Mouse (Mus musculus): Measurements from ENCODE around the gene Pcsk5. TPM values are rescaled to one million over a fixed set of nuclear protein-coding genes. Genes with fewer than 3 reads are reported as not detected.

Pcsk5 gene
- polyA plus RNA-seq, 1 experiment from 2014 or later = 1.2 TPM

DNA sequence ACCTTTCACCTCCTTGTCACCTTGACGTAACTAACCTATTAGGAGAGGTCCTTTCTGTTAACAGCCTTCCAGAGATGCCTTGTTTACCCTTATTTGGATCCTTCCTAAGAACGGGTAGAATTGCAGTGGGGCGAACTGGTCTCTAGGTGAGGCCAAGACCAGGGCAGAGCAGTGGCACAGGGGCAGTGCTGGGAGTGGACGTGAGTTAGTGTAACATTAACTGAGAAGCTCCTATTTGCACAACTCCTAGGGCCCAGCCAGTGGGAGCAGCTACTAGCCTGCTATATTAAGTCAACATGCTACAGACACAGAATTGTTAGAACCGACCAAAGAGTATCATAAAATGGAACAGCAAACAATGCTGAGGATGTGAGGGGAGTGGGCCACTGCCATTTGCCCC, 30.8 kb downstream of the Pcsk5 start:
- no peaks in the 10 kb centered on the region for H3K9me3 ChIP-seq (replicated peaks)
- H3K9ac ChIP-seq = no peak overlapping the region
- H3K4me2 ChIP-seq = no peak overlapping the region
- 58% methylated on average over 5 of the region's 5 CpGs for WGBS (ENCODE audit: insufficient replicate concordance)
- no peaks in the 10 kb centered on the region for H3K27me3 ChIP-seq
- H3K4me1 ChIP-seq (replicated peaks) = no peaks in the 10 kb centered on the region
- H3K36me3 ChIP-seq = no peaks in the 10 kb centered on the region
- DNase-seq (no peak), ATAC-seq (ENCODE audit: low read depth) (peak; percentile 80)
- no peak overlapping the region for H3K4me3 ChIP-seq (replicated peaks)
- H3K27ac ChIP-seq = no peak overlapping the region

- Histone ChIP-seq H3K36me3 (no peaks in the 10 kb centered on the region), H3K27me3 (no peaks in the 10 kb centered on the region), H3K27ac (no peak overlapping the region), H3K4me3 (replicated peaks) (no peak overlapping the region), H3K4me1 (replicated peaks) (no peaks in the 10 kb centered on the region), H3K9ac (no peak overlapping the region), H3K4me2 (no peak overlapping the region), H3K9me3 (replicated peaks) (no peaks in the 10 kb centered on the region)
- no peak for ATAC-seq (ENCODE audit: low read depth)
- no peak for DNase-seq
- 43% methylated on average over 1 of the region's 1 CpGs for WGBS (ENCODE audit: insufficient replicate concordance)
These were observed 36.6 kb downstream of the Pcsk5 start for GRCm38 (mm10) chr19:17800798-17801197.

DNA sequence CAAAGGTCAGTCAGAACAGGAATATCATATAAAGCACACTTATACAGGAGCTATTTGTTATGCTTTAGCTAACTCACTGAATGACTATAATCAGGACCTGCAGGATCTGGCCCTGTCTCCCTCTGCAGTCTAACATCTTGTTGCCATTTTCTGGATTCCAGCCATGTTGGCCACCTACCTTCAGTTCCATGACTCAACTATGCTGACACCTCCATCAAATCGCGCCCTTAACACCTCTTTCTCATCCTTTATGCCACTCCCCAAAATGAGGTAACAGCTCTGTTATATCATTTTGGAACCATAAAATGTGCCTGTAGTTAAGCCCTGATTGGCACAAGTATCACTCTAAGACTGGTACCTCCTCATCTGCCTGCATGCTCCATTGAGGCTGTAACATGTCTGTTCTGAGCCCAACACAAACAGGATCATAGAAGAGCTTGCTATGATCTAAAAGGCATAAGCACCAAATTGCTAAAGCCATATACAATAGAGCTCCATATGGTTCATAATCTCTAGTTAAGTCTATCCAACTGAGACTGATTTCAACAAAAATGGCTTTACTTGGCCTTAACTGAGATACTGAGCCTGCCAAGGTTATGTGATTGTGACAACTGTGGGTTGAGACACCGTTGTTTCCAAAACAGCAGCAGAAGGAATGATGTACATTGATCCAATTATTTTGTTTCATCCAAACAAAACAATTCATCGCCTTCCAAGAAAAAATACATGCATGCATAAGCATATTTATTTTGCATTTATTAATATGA, 37.8 kb downstream of the Pcsk5 start:
- no peaks in the 10 kb centered on the region for H3K27me3 ChIP-seq
- no peak for ATAC-seq (ENCODE audit: low read depth)
- DNase-seq = no peak
- H3K9me3 ChIP-seq (replicated peaks) = no peaks in the 10 kb centered on the region
- H3K4me1 ChIP-seq (replicated peaks) = no peaks in the 10 kb centered on the region
- no peak overlapping the region for H3K9ac ChIP-seq
- no peaks in the 10 kb centered on the region for H3K36me3 ChIP-seq
- WGBS (ENCODE audit: insufficient replicate concordance) = 66% methylated on average over 4 of the region's 4 CpGs
- no peak overlapping the region for H3K27ac ChIP-seq
- no peak overlapping the region for H3K4me3 ChIP-seq (replicated peaks)
- H3K4me2 ChIP-seq = no peak overlapping the region

GRCm38 (mm10) chr19:17793457-17793856, 44.0 kb downstream of the Pcsk5 start:
- ATAC-seq (ENCODE audit: low read depth) (no peak), DNase-seq (no peak)
- no peak overlapping the region for H3K4me2 ChIP-seq
- no peaks in the 10 kb centered on the region for H3K27me3 ChIP-seq
- no peak overlapping the region for H3K4me3 ChIP-seq (replicated peaks)
- H3K9ac ChIP-seq = no peak overlapping the region
- no peak overlapping the region for H3K27ac ChIP-seq
- WGBS (ENCODE audit: insufficient replicate concordance) = 71% methylated on average over 4 of the region's 4 CpGs
- no peaks in the 10 kb centered on the region for H3K4me1 ChIP-seq (replicated peaks)
- H3K36me3 ChIP-seq = no peaks in the 10 kb centered on the region
- H3K9me3 ChIP-seq (replicated peaks) = no peaks in the 10 kb centered on the region

DNA sequence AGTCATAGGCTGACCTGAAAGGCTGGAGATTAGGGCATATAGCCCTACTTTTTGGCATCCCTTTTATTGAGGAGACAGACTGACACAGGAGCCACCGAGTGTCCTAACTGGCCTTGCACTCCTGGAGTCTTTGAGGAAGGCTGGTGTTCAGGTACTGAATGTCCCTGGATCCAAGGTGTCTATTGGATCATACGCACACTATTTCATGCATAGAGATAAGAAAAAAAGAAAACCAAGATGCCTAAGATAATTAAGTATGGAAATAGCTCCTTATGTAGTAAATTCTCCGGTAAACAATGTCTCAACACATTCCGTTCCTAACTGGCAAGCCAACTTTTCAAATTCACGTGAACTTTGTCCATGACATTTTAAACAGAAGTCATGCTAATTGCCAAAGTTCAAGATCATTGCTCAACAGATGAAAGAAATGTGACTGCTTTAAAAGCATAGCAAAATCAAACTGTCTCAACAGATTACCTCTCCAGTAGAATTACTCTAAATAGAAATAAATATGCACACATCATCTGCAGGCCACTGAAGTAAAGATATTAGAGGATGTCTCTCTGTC, 45.9 kb downstream of the Pcsk5 start:
- WGBS (ENCODE audit: insufficient replicate concordance) = 62% methylated on average over 5 of the region's 5 CpGs
- Histone ChIP-seq H3K27me3 (no peaks in the 10 kb centered on the region), H3K4me1 (replicated peaks) (no peaks in the 10 kb centered on the region), H3K4me3 (replicated peaks) (no peak overlapping the region), H3K36me3 (no peaks in the 10 kb centered on the region), H3K9me3 (replicated peaks) (no peaks in the 10 kb centered on the region), H3K27ac (no peak overlapping the region), H3K4me2 (no peak overlapping the region), H3K9ac (no peak overlapping the region)
- no peak for ATAC-seq (ENCODE audit: low read depth)
- no peak for DNase-seq

DNA sequence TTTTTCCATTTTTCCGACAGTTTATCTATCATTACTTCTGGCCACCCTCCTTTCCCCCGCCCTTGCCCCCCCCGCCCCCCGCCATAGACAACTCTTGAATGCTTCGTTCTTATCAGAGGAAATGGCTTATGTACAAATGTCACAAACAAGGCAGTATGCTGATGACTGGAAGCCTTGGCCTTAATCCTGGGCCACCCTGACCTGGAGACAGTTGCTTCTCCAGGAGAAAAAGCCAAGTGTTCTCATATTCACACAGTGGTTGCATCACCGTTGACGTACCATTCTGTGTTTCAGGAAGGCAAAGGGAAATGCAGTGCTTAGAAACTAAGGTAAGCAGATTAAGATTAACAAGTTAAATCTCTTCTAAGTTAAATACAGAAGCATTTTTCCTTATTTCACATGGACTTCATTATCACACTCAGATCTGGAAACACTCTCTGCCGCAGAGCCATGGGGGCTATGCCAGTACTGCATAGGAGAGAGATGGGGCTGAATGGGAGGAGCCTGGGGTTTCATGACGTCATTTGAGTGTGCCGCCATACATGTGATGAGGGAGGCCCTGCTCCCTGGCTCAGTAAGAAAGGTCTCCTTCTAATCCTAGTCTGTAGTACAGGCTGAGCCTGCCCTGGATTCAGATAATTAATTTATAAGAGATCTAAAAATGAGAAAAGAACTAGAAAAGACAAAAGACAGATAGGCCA, 48.7 kb downstream of the Pcsk5 start:
- H3K27ac ChIP-seq = no peak overlapping the region
- DNase-seq = no peak
- no peak for ATAC-seq (ENCODE audit: low read depth)
- no peak overlapping the region for H3K9ac ChIP-seq
- H3K4me1 ChIP-seq (replicated peaks) = no peaks in the 10 kb centered on the region
- WGBS (ENCODE audit: insufficient replicate concordance) = 50% methylated on average over 10 of the region's 10 CpGs
- H3K9me3 ChIP-seq (replicated peaks) = no peaks in the 10 kb centered on the region
- H3K27me3 ChIP-seq = no peaks in the 10 kb centered on the region
- H3K36me3 ChIP-seq = no peaks in the 10 kb centered on the region
- H3K4me2 ChIP-seq = no peak overlapping the region
- H3K4me3 ChIP-seq (replicated peaks) = no peak overlapping the region

DNA sequence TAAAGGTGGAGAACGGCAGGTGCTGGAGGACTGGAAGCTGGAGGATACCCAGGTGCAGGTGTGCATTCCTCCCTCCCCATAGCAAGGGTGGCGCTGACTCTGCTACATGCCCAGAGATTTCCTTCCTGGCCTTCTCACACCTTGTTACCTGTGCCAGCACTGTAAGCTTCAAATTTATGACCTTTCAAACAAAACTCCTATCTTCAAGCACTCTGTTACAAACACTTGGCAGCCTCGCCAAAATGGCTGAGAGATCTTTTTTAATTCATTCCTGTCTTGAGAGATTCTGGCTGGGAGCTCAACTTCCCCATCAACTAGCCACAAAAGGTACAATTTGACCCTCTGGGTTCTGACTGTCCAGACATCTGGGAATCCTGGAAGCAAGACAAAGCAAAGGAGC, 50.7 kb downstream of the Pcsk5 start:
- Histone ChIP-seq H3K27ac (no peak overlapping the region), H3K4me1 (replicated peaks) (no peaks in the 10 kb centered on the region), H3K36me3 (no peaks in the 10 kb centered on the region), H3K4me3 (replicated peaks) (no peak overlapping the region), H3K27me3 (no peaks in the 10 kb centered on the region), H3K4me2 (no peak overlapping the region), H3K9me3 (replicated peaks) (no peaks in the 10 kb centered on the region), H3K9ac (no peak overlapping the region)
- WGBS (ENCODE audit: insufficient replicate concordance) = 56% methylated on average over 3 of the region's 3 CpGs
- no peak for ATAC-seq (ENCODE audit: low read depth)
- no peak for DNase-seq

- no peaks in the 10 kb centered on the region for H3K9me3 ChIP-seq (replicated peaks)
- H3K27me3 ChIP-seq = no peaks in the 10 kb centered on the region
- H3K36me3 ChIP-seq = no peaks in the 10 kb centered on the region
- H3K4me2 ChIP-seq = no peak overlapping the region
- no peak for DNase-seq
- 74% methylated on average over 2 of the region's 2 CpGs for WGBS (ENCODE audit: insufficient replicate concordance)
- no peaks in the 10 kb centered on the region for H3K4me1 ChIP-seq (replicated peaks)
- H3K9ac ChIP-seq = no peak overlapping the region
- no peak for ATAC-seq (ENCODE audit: low read depth)
- no peak overlapping the region for H3K27ac ChIP-seq
- no peak overlapping the region for H3K4me3 ChIP-seq (replicated peaks)
These were observed 52.8 kb downstream of the Pcsk5 start for GRCm38 (mm10) chr19:17784401-17785192.

GRCm38 (mm10) chr19:17783231-17783630, 54.2 kb downstream of the Pcsk5 start:
- Histone ChIP-seq H3K9ac (no peak overlapping the region), H3K27ac (no peak overlapping the region), H3K4me1 (replicated peaks) (no peaks in the 10 kb centered on the region), H3K36me3 (no peaks in the 10 kb centered on the region), H3K4me2 (no peak overlapping the region), H3K4me3 (replicated peaks) (no peak overlapping the region), H3K9me3 (replicated peaks) (no peaks in the 10 kb centered on the region), H3K27me3 (no peaks in the 10 kb centered on the region)
- no peak for ATAC-seq (ENCODE audit: low read depth)
- no peak for DNase-seq
- WGBS (ENCODE audit: insufficient replicate concordance) = 57% methylated on average over 2 of the region's 2 CpGs

DNA sequence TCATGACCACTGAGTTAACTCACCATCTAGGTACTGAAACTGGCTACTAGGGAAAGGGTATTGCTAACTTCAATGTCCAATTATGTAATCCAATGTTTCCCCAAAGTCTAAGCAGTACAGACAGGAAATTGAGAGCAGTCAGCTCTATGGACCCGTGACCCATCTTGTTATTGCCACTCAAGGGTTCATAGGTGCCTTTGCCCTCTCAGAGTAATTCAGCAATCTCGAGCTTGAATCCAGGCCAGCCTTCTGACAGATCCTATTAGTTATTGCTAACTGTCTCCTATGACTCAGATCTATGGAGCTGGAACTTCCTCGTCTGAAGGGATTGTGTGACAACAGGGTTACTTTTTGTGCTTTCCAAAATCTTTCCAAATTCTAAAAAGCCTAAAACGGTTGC, 56.1 kb downstream of the Pcsk5 start:
- Histone ChIP-seq H3K9me3 (replicated peaks) (no peaks in the 10 kb centered on the region), H3K36me3 (no peaks in the 10 kb centered on the region), H3K9ac (no peak overlapping the region), H3K4me1 (replicated peaks) (no peaks in the 10 kb centered on the region), H3K27me3 (no peaks in the 10 kb centered on the region), H3K4me3 (replicated peaks) (no peak overlapping the region), H3K4me2 (no peak overlapping the region), H3K27ac (no peak overlapping the region)
- ATAC-seq (ENCODE audit: low read depth) = no peak
- 48% methylated on average over 4 of the region's 4 CpGs for WGBS (ENCODE audit: insufficient replicate concordance)
- no peak for DNase-seq

DNA sequence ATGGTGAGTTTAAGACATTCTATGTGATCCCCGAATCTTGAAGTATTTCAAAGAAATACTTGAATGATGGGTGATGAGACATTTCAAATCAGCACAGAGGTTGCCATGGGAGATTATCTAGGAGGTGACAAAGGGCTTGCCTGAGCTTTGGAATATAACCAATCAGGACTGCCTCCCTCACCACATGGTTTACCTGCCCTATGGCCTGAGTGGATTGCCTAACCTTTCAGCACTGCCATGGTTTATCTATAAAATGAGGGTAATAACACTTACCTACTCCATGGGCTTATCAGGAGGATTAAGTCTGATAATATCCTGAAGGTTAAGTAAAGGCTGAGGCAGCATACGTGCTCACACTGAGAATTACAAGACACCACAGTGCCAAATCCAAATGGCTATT, 61.5 kb downstream of the Pcsk5 start:
- Histone ChIP-seq H3K9me3 (replicated peaks) (no peaks in the 10 kb centered on the region), H3K4me2 (no peak overlapping the region), H3K27ac (no peak overlapping the region), H3K4me3 (replicated peaks) (no peak overlapping the region), H3K27me3 (no peaks in the 10 kb centered on the region), H3K4me1 (replicated peaks) (no peaks in the 10 kb centered on the region; the same call in 1 of the 2 replicates), H3K9ac (no peak overlapping the region), H3K36me3 (no peaks in the 10 kb centered on the region)
- DNase-seq = no peak
- 35% methylated on average over 2 of the region's 2 CpGs for WGBS (ENCODE audit: insufficient replicate concordance)
- ATAC-seq (ENCODE audit: low read depth) = no peak

Measured in liver, embryonic 13.5 days (tissue).